Mouse (Mus musculus): ENCODE results near the gene Cdh4. TPM values are rescaled to one million over a fixed set of nuclear protein-coding genes. Genes with fewer than 3 reads are reported as not detected.

The Cdh4 gene
- total and polyA plus RNA-seq, 2 experiments from 2014 or later: 0.51 to 2.1 TPM

DNA sequence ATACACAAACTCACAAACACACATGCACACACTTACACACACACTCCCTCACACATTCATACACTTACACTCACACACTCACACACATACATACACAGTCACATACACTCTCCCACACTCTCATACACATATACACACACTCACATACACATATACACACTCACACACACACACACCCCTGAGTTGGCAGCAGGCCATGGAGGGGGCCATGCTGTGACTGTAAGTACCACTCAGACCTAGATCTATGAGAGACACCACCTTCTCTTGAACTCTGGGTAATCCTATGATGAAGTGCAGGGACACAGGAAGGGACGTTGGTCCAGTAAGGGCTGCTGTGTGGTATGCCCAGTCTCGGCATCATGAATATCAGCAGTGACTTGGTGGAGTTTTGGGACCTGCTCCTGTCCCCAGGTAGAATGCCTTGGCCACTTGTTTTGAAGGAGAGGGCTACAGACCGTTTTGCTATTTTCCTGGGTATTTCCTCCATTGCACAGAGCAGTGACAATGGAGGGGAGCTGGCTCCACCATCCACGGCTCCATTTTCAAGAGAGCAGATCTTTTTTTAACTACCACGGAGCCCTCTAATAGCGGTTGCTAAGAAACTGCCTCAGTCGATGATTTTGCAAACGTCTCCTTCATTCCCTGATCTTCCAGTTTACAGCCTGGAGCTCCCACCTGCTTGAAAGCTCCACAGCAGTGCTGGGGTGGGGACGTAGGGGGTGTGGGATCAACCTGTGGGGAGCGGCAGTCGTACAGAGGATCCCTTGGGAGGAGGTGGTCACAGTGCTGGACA is 371.0 kb downstream of the Cdh4 start:
- H3K27ac ChIP-seq (ENCODE audit: low read depth): no peak overlapping the region
- ATAC-seq (ENCODE audit: insufficient read depth, low read depth) (no peak), DNase-seq (ENCODE audit: low spot score) (no peak)
- H3K36me3 ChIP-seq (replicated peaks; ENCODE audit: control insufficient read depth, insufficient read depth, low read length): no peaks in the 10 kb centered on the region
- no peaks in the 10 kb centered on the region for H3K9me3 ChIP-seq (replicated peaks; ENCODE audit: control insufficient read depth, low read length)
- no peak for TF ChIP-seq EP300 (IDR thresholded peaks at IDR 0.05; ENCODE audit: low read depth)
- no peak for TF ChIP-seq CTCF (IDR thresholded peaks at IDR 0.05; ENCODE audit: low read depth)
- H3K9ac ChIP-seq (replicated peaks; ENCODE audit: low read depth, low read length): no peak overlapping the region
- H3K27me3 ChIP-seq (ENCODE audit: control insufficient read depth, insufficient read depth, low read length): no peaks in the 10 kb centered on the region
- no peak overlapping the region for H3K4me3 ChIP-seq (ENCODE audit: low read depth, low read length)
- WGBS: 54% methylated on average over 11 of the region's 11 CpGs
- no peak overlapping the region for H3K4me2 ChIP-seq (ENCODE audit: low read depth, low read length)
- peaks cover 7% of the 10 kb centered on the region; the same call in 1 of the 2 replicates for H3K4me1 ChIP-seq (ENCODE audit: control insufficient read depth, insufficient read depth)

GRCm38 (mm10) chr2:179824776-179825326 is 382.6 kb downstream of the Cdh4 start:
- Histone ChIP-seq H3K27me3 (ENCODE audit: control insufficient read depth, insufficient read depth, low read length) (no peaks in the 10 kb centered on the region), H3K4me1 (ENCODE audit: control insufficient read depth, insufficient read depth) (no peaks in the 10 kb centered on the region), H3K36me3 (replicated peaks; ENCODE audit: control insufficient read depth, insufficient read depth, low read length) (no peaks in the 10 kb centered on the region), H3K4me2 (ENCODE audit: low read depth, low read length) (no peak overlapping the region), H3K27ac (ENCODE audit: low read depth) (no peak overlapping the region), H3K9ac (replicated peaks; ENCODE audit: low read depth, low read length) (no peak overlapping the region), H3K9me3 (replicated peaks; ENCODE audit: control insufficient read depth, low read length) (no peaks in the 10 kb centered on the region), H3K4me3 (ENCODE audit: low read depth, low read length) (no peak overlapping the region)
- 44% methylated on average over 18 of the region's 18 CpGs for WGBS
- ATAC-seq (ENCODE audit: insufficient read depth, low read depth): no peak
- no peak for DNase-seq (ENCODE audit: low spot score)
- TF ChIP-seq CTCF (IDR thresholded peaks at IDR 0.05; ENCODE audit: low read depth) (no peak), EP300 (IDR thresholded peaks at IDR 0.05; ENCODE audit: low read depth) (no peak)

GRCm38 (mm10) chr2:179828968-179829367 is 386.7 kb downstream of the Cdh4 start:
- H3K9me3 ChIP-seq (replicated peaks; ENCODE audit: control insufficient read depth, low read length): no peaks in the 10 kb centered on the region

DNA sequence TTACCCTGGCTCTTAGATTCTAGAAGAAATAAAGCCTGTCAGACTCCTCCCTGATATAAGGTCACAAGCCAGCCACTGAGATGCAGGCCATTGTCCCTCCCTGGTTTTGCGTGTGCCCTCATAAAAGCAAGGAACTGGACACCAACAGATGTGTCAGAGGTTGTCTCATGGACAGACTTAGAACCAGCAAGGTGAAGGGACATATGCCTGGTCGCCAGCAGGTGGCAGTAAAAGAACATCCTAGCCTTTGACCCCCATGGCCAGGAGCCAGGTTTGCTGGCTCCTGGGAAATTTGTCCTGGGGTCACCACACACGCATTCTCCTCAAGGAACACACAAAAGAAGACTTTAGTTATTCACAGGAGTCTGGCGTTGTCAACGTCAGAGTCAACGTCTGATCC is 387.7 kb downstream of the Cdh4 start:
- no peak overlapping the region for H3K9ac ChIP-seq (replicated peaks; ENCODE audit: low read depth, low read length)
- DNase-seq (ENCODE audit: low spot score) (peak; percentile 24), ATAC-seq (ENCODE audit: insufficient read depth, low read depth) (no peak)
- no peak overlapping the region for H3K4me2 ChIP-seq (ENCODE audit: low read depth, low read length)
- no peak overlapping the region for H3K27ac ChIP-seq (ENCODE audit: low read depth)
- no peaks in the 10 kb centered on the region for H3K9me3 ChIP-seq (replicated peaks; ENCODE audit: control insufficient read depth, low read length)
- TF ChIP-seq EP300 (IDR thresholded peaks at IDR 0.05; ENCODE audit: low read depth): no peak
- peak; percentile 74 for TF ChIP-seq CTCF (IDR thresholded peaks at IDR 0.05; ENCODE audit: low read depth)
- 28% methylated on average over 6 of the region's 6 CpGs for WGBS
- no peaks in the 10 kb centered on the region for H3K36me3 ChIP-seq (replicated peaks; ENCODE audit: control insufficient read depth, insufficient read depth, low read length)
- no peaks in the 10 kb centered on the region for H3K4me1 ChIP-seq (ENCODE audit: control insufficient read depth, insufficient read depth)
- H3K27me3 ChIP-seq (ENCODE audit: control insufficient read depth, insufficient read depth, low read length): no peaks in the 10 kb centered on the region
- H3K4me3 ChIP-seq (ENCODE audit: low read depth, low read length): no peak overlapping the region

More at GRCm38 (mm10) chr2:179828968-179829367, 386.7 kb downstream of the Cdh4 start:
- H3K27me3 ChIP-seq (ENCODE audit: control insufficient read depth, insufficient read depth, low read length): no peaks in the 10 kb centered on the region
- 83% methylated on average over 6 of the region's 6 CpGs for WGBS
- H3K36me3 ChIP-seq (replicated peaks; ENCODE audit: control insufficient read depth, insufficient read depth, low read length): no peaks in the 10 kb centered on the region
- no peak for DNase-seq (ENCODE audit: low spot score)
- H3K4me2 ChIP-seq (ENCODE audit: low read depth, low read length): no peak overlapping the region
- H3K9ac ChIP-seq (replicated peaks; ENCODE audit: low read depth, low read length): no peak overlapping the region
- H3K27ac ChIP-seq (ENCODE audit: low read depth): no peak overlapping the region
- ATAC-seq (ENCODE audit: insufficient read depth, low read depth): no peak
- no peaks in the 10 kb centered on the region for H3K4me1 ChIP-seq (ENCODE audit: control insufficient read depth, insufficient read depth)
- H3K4me3 ChIP-seq (ENCODE audit: low read depth, low read length): no peak overlapping the region
- TF ChIP-seq EP300 (IDR thresholded peaks at IDR 0.05; ENCODE audit: low read depth): no peak
- TF ChIP-seq CTCF (IDR thresholded peaks at IDR 0.05; ENCODE audit: low read depth): no peak

DNA sequence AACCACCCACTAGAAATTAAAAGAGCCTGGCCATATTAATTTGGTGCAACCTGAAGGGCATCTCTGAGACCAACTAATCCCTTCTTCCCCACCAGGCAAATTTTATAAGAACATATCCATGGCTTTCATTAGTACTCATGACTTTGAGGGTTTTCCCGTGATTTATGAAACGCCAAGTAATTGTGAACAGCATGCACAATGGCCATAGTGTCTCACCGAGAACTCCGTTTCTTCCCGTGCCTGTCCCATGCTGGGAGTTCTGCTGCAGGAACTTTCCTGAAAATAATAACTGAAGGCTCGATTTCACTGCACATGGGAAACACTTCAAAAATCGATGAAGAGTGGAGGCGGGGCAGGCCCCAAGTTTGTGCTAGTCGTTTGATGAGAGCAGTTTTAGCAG is 392.7 kb downstream of the Cdh4 start:
- no peak overlapping the region for H3K9ac ChIP-seq (replicated peaks; ENCODE audit: low read depth, low read length)
- no peaks in the 10 kb centered on the region for H3K4me1 ChIP-seq (ENCODE audit: control insufficient read depth, insufficient read depth)
- H3K27me3 ChIP-seq (ENCODE audit: control insufficient read depth, insufficient read depth, low read length): no peaks in the 10 kb centered on the region
- WGBS: 86% methylated on average over 9 of the region's 9 CpGs
- H3K27ac ChIP-seq (ENCODE audit: low read depth): no peak overlapping the region
- H3K4me2 ChIP-seq (ENCODE audit: low read depth, low read length): no peak overlapping the region
- DNase-seq (ENCODE audit: low spot score) (no peak), ATAC-seq (ENCODE audit: insufficient read depth, low read depth) (no peak)
- TF ChIP-seq EP300 (IDR thresholded peaks at IDR 0.05; ENCODE audit: low read depth) (no peak), CTCF (IDR thresholded peaks at IDR 0.05; ENCODE audit: low read depth) (no peak)
- H3K36me3 ChIP-seq (replicated peaks; ENCODE audit: control insufficient read depth, insufficient read depth, low read length): no peaks in the 10 kb centered on the region
- no peak overlapping the region for H3K4me3 ChIP-seq (ENCODE audit: low read depth, low read length)
- H3K9me3 ChIP-seq (replicated peaks; ENCODE audit: control insufficient read depth, low read length): no peaks in the 10 kb centered on the region

Measured in heart, postnatal 0 days (tissue).